Mouse (Mus musculus) adrenal gland, postnatal 14 days (tissue): ENCODE data around the gene Dhx34. TPM values are rescaled to one million over a fixed set of nuclear protein-coding genes. Genes with fewer than 3 reads are reported as not detected.

ENCODE experiments used
- DNase-seq: peaks from one replicate; pipeline ENCODE4 v3.0.0; 2021; ENCODE audit warnings: mixed read lengths
- total RNA-seq: library from RNA; stranded (reverse); gene quantifications from 2 replicates; pipeline ENCODE4 v1.2.3, GENCODE M21; 2021

The Dhx34 gene
- total RNA-seq, 1 experiment from 2014 or later = 13.7 TPM

DNA sequence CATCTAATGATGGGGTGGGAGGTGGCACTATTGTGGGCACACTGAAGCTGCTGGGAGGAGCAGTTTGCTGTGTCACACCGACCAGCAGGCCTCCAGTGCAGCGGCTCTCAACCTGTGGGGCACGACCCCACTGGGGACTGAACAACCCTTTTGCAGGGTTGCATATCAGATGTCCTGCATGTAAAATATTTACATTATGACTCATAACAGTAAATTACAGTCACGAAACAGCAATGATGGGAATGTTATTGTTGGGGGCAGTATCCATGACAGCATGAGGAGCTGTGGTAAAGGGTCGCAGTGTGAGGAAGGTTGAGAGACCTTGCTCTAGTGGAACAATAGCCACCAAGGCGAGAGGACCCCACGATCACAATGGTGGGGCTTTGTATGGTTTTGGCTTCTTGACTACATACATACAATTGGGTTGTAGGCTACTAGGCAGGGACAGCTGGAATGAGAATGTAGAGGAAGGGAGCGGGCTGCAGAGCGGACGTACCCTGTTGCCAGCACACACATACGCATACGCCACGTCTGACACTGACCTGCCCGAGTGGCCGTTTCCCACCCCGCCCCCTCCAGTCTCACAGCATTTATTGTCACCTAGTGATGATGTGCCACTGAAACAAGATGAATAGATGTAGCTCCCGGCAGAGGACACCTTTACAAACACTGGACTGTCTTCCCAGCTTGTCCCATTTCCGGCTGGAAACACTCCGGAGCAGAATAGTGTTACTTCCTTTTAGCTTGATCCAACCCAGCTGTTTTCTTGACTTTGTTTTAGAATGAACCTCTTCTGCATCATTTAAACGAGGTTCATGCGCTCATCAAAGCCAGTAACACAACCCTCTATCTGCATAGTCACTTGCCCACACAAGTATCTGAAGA is 12.8 kb downstream of the Dhx34 start:
- no peak for DNase-seq

DNA sequence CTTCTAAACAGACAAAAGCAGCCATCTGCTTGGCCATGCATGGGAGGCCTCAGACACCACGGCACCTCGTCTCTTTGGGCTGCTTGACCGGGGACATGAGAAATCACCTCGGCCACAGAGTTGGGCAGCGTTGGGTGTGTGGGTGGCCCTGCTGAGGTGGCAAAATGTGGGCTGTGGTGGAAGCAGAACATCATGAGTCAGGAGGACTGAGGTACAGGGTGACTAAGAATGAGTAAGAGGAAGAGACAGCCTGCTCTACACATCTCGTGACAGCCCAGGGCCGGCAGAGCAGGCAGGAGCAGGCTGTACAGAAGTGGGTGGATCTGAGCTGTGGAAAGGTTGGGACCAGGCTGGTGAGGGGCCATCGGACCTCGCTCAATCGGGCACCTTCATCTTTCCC is 14.3 kb downstream of the Dhx34 start:
- peak; percentile 57 for DNase-seq

DNA sequence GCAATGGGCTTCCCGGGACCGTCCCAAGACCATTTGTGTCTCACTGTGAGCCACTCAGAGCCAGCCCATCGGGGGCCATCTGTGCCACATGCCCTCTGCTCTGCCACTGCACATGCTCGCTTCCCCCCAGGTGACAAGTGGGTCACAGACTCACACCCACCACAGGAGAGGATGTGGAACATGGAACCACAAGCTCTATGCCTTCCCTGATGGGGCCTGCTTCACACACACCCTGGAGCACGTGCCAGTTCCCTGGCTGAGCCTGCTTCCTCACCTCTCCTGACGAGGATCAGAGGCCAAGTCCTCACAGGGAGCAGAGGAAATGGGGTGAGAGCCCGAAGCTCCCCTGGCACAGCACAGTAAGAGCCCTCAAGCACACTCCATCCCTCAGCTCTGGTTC is 14.8 kb downstream of the Dhx34 start:
- DNase-seq = no peak

DNA sequence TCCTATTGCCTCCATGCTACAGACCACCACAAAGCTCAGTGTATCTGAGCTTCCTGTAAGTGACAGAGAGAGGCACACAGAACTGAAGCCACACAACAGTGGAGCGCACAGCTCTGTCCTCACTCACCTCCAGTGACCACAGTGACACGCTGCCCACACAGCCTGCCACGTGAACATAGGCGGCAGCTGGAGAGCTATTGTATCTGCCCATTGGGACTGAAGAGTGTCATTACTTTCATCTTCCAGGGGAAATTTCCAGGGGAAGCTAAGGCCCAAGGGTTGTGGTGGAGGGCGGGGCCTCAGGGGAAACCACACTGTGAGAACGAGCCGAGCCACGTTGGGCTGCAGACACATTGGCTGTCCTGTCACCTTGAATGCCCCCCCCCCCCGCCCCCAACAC is 17.0 kb downstream of the Dhx34 start:
- no peak for DNase-seq

DNA sequence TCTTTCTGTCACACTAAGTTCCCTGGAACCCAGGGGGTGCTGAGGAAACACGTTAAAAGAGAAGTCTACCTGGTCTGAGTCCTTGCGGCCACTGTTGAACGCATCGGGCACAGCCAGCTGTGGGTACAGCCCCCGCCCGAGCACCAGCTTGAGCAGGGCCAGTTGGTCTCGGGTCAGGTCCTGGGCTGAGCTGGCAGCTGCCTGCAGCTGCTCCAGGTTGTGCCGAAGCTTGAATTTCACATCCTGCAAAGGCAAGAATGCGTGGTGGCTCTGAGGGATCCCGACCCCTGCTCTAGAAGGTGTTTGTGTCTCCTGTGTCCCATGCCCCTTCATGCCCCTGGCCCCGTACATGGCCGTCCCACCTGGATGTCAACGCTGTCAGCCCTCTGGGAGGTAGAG is 18.3 kb downstream of the Dhx34 start:
- DNase-seq = no peak

DNA sequence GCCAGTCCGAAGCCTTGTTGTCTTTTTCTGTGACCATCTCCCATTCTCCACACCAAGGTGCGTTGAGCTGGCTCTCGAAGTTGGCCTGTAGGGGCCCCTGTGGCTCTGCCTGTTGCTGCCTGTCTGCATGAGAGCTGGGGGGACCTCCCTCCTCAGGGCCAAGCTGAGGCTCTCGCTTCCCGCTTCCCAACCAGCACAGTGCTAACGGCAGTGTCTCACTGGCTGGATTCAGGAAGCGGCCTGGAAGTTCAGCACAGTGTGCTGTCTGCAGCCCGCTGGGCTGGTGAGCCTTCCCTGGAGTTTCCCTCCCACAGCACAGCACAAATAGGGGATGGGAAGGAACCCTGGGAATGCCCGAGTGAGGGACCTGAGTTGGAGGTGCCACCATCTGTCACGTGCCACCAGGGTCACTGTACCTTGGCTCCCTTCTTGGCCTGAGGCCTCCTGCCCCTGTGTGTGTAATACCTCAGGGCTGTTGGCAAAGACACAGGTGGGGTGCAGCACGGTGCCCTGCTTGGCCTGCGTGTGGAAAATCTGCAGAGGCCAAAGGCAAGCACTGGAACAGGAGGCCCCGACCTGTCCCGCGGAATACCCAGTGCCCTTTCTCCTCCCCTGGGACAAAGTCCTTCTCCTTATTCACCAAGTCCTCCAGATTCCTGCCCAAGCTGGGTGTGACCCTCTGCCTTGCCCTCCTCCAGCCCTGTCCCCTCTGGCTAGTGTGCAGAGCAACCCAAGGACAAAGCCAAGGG is 18.9 kb downstream of the Dhx34 start:
- peak; percentile 63 for DNase-seq

DNA sequence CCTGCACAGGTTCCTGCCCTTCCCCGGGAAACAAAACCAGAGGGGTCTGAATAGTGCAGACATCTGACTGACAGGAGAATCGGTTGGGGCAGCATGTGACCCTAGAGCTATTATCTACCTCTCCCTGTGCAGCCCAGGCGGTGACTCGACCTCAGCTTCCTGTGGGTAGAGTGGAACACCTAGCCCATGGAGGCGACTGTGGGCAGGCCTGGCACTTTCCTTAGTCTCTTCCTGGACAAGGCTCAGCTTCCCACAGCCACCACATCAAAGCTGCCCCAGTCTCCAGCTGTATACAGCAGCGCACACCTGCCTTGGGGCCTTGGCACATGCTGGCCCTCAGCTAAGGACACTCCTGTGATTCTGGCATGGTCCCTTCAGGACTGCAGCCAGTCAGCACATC is 20.7 kb downstream of the Dhx34 start:
- DNase-seq = no peak

DNA sequence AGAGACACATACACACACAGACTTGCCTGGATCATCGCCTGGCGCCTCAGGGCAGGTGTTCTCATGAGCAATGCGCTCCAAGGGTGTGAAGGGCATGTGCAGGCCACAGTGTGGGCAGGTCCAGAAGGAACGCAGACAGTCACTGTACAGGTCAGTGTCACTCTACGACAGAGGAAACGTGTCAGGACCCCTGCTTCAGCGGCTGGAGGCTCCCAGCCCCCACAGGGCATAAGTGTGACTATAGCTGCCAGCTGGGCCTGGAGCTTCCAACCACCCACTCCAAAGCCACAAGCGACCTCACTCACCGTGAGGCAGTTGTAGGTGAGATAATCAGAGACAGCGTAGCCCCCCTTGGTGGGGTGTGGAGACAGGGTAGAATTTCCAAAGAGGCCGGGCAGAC is 23.3 kb downstream of the Dhx34 start:
- no peak for DNase-seq

DNA sequence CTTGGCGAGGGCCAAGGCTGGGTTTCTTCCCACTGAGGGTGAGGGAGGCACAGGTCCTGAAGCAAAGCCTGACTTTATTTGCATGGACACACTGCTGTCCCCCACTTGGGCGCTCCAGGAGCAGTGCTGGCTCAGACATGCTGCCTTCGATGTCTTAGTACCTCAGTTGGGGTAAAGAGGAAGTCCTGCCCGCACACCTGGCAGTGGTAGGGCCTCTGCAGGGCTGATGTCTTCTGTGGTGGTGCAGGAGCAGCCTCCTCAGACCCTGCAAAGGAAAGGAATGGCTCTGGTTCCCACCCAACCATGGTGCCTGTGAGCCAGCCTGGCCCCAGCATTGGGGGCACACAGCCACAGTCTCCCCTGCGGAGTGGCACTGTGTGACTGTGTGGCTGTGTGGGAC is 24.7 kb downstream of the Dhx34 start:
- DNase-seq = no peak

DNA sequence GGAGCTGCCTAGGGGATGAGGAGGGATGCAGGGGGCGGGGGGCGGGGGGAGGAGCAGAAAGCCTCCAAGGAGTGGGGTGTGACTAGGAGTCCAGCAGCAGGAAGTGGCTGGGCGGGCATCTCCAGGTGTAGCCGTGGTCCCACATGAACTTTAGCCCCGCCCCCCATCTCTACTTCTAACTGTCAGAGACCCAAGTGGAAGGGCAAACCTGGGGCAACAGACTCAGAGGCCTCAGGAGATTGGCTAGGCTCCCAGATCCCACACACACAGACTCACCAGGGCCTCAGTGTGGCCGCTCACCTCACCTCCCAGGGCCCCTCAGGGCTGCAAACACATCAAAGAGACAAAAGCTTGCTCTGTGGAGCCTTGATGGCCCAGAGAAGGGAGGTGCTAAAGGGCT is 25.2 kb downstream of the Dhx34 start:
- DNase-seq = no peak

DNA sequence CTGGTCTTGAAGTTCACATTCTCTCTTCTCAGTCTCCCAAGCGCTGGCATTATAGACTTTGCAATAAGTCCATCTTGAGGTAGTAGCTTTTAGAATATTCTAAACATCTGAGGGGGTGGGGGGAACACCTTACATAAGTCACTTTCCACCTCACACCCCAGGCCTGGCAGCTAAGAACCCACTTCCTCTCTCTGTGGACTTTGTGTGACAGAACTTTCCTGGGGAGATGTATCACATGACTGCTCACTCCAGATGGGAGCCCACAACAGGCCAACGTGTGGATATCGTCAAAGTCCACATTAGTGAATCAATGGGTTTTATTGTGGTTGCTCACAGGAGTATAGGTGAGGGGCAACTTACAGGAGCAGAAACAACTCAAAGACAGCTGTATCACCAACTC is 28.1 kb downstream of the Dhx34 start:
- no peak for DNase-seq

DNA sequence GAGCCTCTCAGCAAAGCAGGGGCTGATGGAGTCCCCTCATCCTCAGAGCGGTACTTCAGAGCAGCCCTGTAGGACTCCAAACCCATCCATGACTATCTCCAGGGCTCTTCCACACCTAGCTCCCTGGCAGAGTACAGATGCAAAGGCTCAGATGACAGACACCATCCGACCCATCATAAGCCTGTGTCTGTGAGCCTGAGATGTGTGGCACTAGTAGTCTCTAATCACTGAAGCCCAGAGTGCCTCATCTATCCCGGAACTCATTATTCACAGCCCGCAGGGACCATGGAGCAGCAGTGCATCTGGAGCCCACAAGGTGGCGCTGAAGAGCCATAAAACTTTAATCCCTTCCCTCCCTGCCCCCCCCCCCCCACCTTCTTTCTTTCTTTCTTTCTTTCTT is 29.5 kb downstream of the Dhx34 start:
- peak; percentile 84 for DNase-seq

DNA sequence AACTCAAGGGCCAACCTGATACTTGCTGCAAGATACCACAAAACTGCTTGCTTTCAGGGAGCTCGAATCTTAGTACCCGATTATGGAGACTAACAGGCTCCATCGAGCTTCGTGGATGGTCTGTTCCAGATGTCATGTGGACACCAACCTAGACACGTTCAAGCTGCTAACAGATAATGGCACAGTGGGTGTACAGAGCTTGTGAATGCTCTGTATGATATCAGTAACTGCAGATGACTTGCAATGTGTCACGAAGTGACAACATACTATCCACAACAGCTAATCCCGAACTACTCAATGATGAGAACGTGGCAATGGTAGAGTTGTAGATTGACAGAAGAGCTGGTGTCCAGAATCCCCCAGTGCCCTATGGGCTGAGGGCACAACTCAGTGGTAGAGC is 34.3 kb downstream of the Dhx34 start:
- no peak for DNase-seq

DNA sequence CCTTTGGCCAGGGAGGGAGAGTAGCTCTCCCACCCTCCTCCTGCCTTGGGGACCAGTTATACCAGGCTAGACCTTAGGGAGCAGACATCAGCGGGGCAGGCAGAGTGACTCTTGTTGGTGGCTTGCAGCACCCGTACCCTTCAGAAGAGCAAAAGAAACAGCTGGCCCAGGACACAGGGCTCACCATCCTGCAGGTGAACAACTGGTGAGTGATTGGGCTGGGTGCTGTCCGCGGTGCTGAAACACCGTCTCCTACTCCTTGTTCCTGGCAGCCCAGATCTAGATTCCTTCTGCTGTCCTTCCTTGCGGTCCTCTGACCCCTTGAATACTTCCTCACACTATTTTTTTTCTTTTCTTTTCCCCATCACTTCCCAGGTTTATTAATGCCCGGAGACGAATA is 38.2 kb downstream of the Dhx34 start:
- peak; percentile 76 for DNase-seq

DNA sequence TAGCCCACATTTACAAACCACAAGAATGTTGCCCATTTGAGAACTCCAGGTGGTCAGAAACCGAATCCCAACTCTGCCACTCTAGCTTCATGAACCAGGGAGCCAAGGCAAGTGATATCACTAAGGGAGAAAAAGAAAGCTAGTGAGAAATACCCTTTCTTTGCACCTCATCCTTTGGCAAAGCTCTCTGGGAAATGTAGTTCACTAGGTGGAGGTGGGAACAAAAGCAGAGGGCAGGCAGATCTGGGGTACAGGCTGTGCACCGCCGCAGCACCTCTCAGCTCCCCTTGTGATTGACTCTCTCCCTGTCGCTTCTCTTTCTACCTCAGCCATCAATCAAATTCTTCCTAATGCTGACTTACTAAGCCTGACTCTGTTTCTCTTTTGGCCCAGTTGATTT is 43.7 kb downstream of the Dhx34 start:
- DNase-seq = no peak

DNA sequence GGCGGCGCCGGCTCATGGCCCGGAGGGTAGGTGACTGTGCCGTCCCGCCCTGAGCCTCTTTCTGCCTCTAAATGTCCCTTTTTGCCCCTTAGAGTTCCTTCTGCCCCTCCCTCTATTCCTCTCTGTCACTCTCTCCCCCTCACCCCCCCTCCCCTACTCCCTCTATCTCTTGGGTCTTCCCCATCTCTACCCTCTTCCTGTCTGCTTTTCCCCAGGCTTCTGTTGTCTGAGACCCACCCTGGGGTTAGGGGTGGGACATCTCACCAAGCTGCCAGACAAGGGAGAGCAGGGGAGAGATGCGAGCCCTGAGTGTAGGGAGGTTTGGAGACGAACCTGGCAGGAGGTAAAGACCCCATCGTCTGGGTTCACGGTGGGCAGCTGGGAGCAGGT is 46.3 kb downstream of the Dhx34 start:
- no peak for DNase-seq

DNA sequence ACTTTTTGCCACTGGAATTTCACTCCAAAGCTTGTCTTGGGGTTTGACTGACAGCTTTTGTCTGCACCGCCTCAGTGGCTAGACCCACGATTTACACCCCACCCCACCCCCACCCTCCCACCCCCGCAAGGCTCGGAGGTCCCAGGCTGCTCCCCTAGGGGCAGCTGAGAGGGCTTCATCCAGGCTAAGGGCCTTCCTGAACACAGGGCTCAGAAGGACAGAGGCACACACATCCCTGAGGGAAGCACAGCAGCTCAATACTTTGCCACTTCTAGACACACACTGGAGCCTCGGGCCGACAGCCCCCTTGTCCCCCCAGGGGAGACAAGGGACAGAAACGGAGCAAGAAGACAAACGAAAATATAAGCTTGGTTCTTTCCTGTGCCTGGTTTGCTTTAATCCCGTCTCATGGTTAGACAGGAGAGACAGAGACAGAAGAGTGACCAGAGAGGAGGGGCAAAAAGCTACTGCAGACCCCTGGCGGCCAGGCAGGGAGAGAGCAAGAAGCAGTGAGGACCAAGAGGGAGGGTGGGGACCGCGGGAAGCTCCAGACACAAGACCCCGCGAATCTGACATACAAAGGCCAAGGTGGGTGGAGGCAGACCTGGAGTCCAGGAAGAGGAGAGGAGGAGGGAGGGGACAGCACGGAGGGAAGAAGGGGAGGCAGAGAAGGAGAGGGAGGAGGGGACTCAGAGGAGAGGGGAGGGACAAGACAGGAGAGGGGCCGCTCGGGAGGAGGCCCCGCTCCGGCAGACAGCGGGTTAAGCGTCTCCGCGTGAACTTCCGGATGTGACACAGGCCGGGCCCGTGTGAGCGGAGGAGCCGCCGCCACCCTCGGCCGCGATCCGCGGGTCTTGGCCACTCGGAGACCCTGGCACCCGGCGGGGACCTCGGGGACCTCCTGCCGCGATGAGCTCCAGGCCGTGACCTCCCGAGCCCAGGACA is 47.0 kb downstream of the Dhx34 start, which contains the start of gene Meis3:
Meis3 (plus strand) TSS at position 494 of the 945 bp plus-strand sequence.
- peak; percentile 72 for DNase-seq

DNA sequence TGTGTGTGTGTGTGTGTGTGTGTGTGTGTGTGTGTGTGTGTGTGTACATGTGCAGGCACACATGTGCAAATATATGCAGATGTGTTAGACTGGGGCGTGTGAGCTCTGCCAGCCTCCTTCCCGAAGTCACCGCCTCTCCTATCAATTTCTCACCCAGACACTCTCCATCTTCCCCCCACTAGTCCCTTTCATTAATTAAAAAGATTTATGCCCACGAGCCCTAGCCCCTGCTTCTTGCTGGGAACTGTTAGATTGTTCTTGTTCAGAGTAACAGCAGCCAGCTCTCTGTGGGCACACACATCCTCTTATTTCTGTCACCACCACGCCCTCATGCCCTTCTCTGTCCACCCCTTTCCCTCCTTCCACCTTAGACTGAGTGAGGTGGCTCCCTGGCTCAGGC is 48.7 kb downstream of the Dhx34 start:
- no peak for DNase-seq

DNA sequence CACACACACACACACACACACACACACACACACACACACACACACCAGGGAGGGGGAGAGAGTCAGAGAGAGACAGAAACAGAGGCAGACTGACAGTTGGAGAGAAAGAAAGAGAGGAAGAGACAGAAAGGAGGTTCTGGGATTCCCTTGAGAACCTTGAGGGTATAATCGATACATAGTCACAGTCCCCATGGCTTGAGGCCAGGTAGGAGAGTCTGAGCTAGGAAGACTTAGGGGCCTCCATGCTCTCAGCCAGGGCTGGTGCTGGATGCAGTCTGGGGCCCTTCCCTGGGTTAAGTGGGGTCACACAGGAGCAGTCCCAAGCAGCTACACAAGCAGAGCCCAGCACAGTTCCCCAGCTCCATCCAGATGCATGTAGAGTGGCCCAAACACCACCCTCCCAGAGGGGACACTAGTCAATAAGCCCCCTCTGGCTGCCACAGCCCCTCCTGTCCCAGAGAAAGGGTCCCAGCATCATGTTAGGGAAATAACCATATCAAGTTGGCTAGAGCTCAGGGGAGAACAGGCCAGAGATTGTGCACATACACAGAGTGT is 49.2 kb downstream of the Dhx34 start:
- no peak for DNase-seq

DNA sequence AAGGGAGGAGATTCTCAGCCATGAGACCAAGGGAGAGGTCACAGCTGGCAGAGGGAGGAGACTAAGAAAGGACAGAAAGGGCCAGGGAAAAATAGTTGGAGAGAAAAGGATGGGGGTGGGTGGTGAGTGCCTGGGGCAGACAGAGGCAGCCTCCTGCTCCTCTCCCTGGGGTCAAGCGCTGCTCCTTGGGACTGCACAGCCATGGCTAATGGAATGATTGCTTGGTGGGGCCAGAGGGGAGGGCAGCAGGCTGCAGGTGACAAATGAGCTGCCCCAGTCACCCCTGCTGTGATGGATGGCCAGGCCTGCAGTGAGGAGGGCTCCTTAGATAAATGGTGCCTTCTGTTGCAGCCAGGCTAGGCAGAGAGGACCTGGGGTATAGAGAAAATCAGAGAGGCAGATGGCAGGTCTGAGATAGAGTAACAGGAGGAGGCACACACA is 49.7 kb downstream of the Dhx34 start:
- DNase-seq = no peak

DNA sequence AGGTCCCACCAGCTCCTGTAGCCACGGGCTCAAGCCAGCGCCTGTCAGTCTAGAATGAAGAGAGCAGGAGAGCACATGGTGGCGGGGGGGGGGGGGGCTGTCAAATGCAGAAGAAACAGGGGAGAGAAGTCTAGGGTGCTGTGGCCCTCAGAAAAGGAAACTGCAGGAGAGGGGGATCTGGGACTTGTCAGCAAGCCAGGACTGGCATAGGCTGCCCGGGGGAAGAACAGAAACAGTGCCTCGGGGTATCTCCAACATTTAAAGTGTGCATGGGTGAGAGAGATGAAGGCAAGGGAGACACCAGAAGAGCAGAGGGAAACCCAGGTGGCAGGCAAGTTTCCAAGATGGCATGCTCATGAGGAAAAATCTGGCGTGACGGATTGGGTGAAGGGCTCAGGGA is 59.8 kb downstream of the Dhx34 start:
- DNase-seq = no peak

DNA sequence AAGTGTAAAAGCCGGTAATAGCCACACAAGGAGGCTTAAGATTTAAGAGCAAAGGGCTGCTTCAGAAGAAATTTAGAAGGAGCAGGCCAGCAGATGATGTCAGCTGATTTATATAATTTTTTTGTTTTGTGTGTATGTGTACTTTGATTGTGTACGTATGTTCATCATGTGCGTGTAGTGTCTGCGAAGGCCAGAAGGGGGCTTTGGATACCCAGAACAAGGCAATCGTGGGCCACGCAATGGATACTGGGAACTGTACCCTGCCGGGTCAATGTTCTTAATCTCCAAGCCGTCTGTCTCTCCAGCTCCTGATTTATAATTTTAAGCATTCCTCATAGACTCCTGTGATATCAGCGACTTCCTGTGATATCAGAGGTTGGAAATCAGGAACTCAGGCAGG is 60.5 kb downstream of the Dhx34 start:
- DNase-seq = no peak
